Mouse (Mus musculus): Measurements from ENCODE around the gene Ybx2. TPM values are rescaled to one million over a fixed set of nuclear protein-coding genes. Genes with fewer than 3 reads are reported as not detected.
A peak's percentile ranks its signal among the peaks of the same experiment; 100 is the strongest.
"Not testable (repeated sequence)": the region's sequence is repeated elsewhere in the genome, so short reads cannot be mapped to it uniquely, and the experiment has no call there.

The Ybx2 gene
- polyA plus RNA-seq, 1 experiment, result 55.2 TPM

GRCm38 (mm10) chr11:69948066-69948762 lies 12.6 kb downstream of the Ybx2 start, which contains the start of gene Slc2a4:
TSS of gene Slc2a4 (minus strand) at chr11:69948188.
- peak within 1 kb of the TSS; percentile 64 for H3K4me3 ChIP-seq (ENCODE audit: low read depth, low read length)
- TF ChIP-seq CTCF (IDR thresholded peaks at IDR 0.05; ENCODE audit: low read depth, low read length) (no peak), POLR2A (IDR thresholded peaks at IDR 0.05; ENCODE audit: insufficient read depth, low read length) (no peak), EP300 (IDR thresholded peaks at IDR 0.05; ENCODE audit: insufficient read depth, low read depth, low read length) (no peak)
- no peak within 1 kb of the TSS for H3K27ac ChIP-seq (ENCODE audit: insufficient read depth, low read length)
- no peaks in the 10 kb centered on the region for H3K36me3 ChIP-seq (ENCODE audit: control insufficient read depth, insufficient read depth, low read length, poor library complexity, severe bottlenecking)
- H3K9me3 ChIP-seq (replicated peaks; ENCODE audit: control insufficient read depth, insufficient read depth, low read length, poor library complexity, severe bottlenecking), result no peaks in the 10 kb centered on the region
- H3K4me1 ChIP-seq (ENCODE audit: control insufficient read depth, insufficient read depth, low read length), result no peaks in the 10 kb centered on the region
- H3K9ac ChIP-seq (ENCODE audit: low read depth, poor library complexity, severe bottlenecking), result peak within 1 kb of the TSS; percentile 48
- H3K27me3 ChIP-seq (ENCODE audit: control insufficient read depth, insufficient read depth, low read length, poor library complexity, severe bottlenecking), result no peaks in the 10 kb centered on the region

GRCm38 (mm10) chr11:69948763-69949150 lies 13.2 kb downstream of the Ybx2 start:
- no peaks in the 10 kb centered on the region for H3K4me1 ChIP-seq (ENCODE audit: control insufficient read depth, insufficient read depth, low read length)
- H3K4me3 ChIP-seq (ENCODE audit: low read depth, low read length), result peak overlapping the region; percentile 64
- no peak overlapping the region for H3K27ac ChIP-seq (ENCODE audit: insufficient read depth, low read length)
- H3K36me3 ChIP-seq (ENCODE audit: control insufficient read depth, insufficient read depth, low read length, poor library complexity, severe bottlenecking), result no peaks in the 10 kb centered on the region
- H3K27me3 ChIP-seq (ENCODE audit: control insufficient read depth, insufficient read depth, low read length, poor library complexity, severe bottlenecking), result no peaks in the 10 kb centered on the region
- peak overlapping the region; percentile 5; the same call in 1 of the 2 replicates for H3K9ac ChIP-seq (ENCODE audit: low read depth, poor library complexity, severe bottlenecking)
- H3K9me3 ChIP-seq (replicated peaks; ENCODE audit: control insufficient read depth, insufficient read depth, low read length, poor library complexity, severe bottlenecking), result no peaks in the 10 kb centered on the region
- peak; percentile 91 for TF ChIP-seq CTCF (IDR thresholded peaks at IDR 0.05; ENCODE audit: low read depth, low read length)
- no peak for TF ChIP-seq EP300 (IDR thresholded peaks at IDR 0.05; ENCODE audit: insufficient read depth, low read depth, low read length)

DNA sequence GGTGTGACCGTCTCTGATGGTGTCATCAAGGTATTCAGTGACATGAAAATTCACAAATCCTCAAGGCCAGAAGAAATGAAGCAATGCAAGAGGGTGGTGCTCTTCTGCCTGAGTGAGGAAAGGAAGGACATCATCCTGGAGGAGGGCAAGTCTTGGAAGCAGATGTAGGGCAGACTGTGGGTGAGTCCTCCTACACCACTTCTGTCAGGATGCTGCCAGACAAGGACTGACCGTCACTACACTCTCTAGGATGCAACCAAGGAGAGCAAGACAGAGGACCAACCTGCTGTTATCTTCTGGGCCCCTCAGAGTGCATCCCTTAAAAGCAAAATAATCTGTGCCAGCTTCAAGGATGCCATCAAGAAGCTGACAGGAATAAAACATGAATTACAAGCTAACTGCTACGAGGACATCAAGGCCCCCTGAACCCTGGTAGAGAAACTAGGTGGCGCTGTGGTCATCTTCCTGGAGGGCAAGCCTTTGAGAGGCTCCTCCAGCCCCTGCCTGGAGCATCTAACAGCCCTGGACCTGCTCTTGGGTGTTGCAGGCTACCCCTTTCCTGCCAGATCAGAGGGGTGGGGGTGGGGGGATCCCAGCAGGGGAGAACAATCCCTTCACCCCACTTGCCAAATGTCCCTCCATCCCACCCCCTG lies 15.3 kb downstream of the Ybx2 start:
- H3K36me3 ChIP-seq (ENCODE audit: control insufficient read depth, insufficient read depth, low read length, poor library complexity, severe bottlenecking), result no peaks in the 10 kb centered on the region
- H3K9ac ChIP-seq (ENCODE audit: low read depth, poor library complexity, severe bottlenecking), result no peak overlapping the region
- no peaks in the 10 kb centered on the region for H3K27me3 ChIP-seq (ENCODE audit: control insufficient read depth, insufficient read depth, low read length, poor library complexity, severe bottlenecking)
- H3K4me3 ChIP-seq (ENCODE audit: low read depth, low read length), result no peak overlapping the region
- H3K9me3 ChIP-seq (replicated peaks; ENCODE audit: control insufficient read depth, insufficient read depth, low read length, poor library complexity, severe bottlenecking), result no peaks in the 10 kb centered on the region
- H3K4me1 ChIP-seq (ENCODE audit: control insufficient read depth, insufficient read depth, low read length), result no peaks in the 10 kb centered on the region
- TF ChIP-seq POLR2A (IDR thresholded peaks at IDR 0.05; ENCODE audit: insufficient read depth, low read length), result no peak
- peak; percentile 63 for TF ChIP-seq CTCF (IDR thresholded peaks at IDR 0.05; ENCODE audit: low read depth, low read length)
- no peak overlapping the region for H3K27ac ChIP-seq (ENCODE audit: insufficient read depth, low read length)

DNA sequence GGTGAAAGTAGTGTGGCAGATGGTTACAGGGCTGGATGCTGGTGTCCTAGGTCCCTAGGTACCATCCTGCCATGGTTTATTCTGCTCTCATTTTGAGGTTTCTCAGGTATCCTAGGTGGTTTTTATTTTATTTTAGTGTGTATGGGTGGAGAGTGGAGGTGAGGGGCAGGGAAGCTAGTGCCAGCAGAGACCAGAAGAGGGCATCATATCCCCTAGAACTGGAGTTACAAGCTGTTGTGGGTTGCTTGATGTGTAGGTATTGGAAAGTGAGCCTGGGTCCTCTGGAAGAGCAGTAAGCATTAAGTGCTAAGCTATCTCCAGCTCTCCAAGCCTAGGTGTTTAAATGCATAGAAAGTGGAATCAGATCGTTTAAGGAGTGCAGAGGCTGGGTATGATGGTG lies 16.7 kb downstream of the Ybx2 start:
- Histone ChIP-seq H3K4me1 (ENCODE audit: control insufficient read depth, insufficient read depth, low read length) (no peaks in the 10 kb centered on the region), H3K36me3 (ENCODE audit: control insufficient read depth, insufficient read depth, low read length, poor library complexity, severe bottlenecking) (no peaks in the 10 kb centered on the region), H3K4me3 (ENCODE audit: low read depth, low read length) (no peak overlapping the region), H3K9me3 (replicated peaks; ENCODE audit: control insufficient read depth, insufficient read depth, low read length, poor library complexity, severe bottlenecking) (no peaks in the 10 kb centered on the region), H3K27ac (ENCODE audit: insufficient read depth, low read length) (no peak overlapping the region), H3K27me3 (ENCODE audit: control insufficient read depth, insufficient read depth, low read length, poor library complexity, severe bottlenecking) (no peaks in the 10 kb centered on the region), H3K9ac (ENCODE audit: low read depth, poor library complexity, severe bottlenecking) (no peak overlapping the region)
- TF ChIP-seq POLR2A (IDR thresholded peaks at IDR 0.05; ENCODE audit: insufficient read depth, low read length) (no peak), CTCF (IDR thresholded peaks at IDR 0.05; ENCODE audit: low read depth, low read length) (peak; percentile 42)

DNA sequence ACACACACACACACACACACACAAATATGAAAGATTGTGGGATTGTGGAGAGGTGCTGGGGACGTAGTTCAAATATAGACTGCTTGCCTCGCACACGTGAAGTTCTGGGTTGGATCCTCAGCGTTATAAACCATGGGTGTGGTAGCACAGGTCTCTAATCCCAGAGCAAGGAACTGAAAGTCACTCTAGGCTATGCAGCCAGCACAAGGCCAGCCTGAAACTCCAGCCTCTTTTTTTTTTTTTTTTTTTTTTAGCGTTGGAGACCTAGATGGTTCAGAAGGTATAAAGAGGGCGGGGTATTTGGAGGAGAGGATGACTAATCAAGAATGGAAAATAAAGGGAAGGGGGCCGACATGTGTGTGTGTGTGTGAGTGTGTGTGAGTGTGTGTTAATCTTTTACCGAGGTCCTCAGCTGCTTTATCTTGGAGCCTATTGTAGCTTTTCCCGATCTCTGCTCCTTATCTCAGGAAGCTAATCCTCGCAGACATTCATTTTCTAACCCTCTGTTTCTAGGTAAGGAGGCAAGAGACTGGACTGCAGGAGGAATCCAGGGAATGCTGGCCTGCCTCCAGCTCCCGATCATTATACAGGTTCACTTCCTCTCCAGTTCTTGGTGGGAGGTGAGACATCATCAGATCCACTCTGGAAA lies 17.8 kb downstream of the Ybx2 start:
- Histone ChIP-seq H3K27ac (ENCODE audit: insufficient read depth, low read length) (no peak overlapping the region), H3K9ac (ENCODE audit: low read depth, poor library complexity, severe bottlenecking) (no peak overlapping the region), H3K27me3 (ENCODE audit: control insufficient read depth, insufficient read depth, low read length, poor library complexity, severe bottlenecking) (no peaks in the 10 kb centered on the region), H3K4me1 (ENCODE audit: control insufficient read depth, insufficient read depth, low read length) (no peaks in the 10 kb centered on the region), H3K36me3 (ENCODE audit: control insufficient read depth, insufficient read depth, low read length, poor library complexity, severe bottlenecking) (no peaks in the 10 kb centered on the region), H3K9me3 (replicated peaks; ENCODE audit: control insufficient read depth, insufficient read depth, low read length, poor library complexity, severe bottlenecking) (no peaks in the 10 kb centered on the region), H3K4me3 (ENCODE audit: low read depth, low read length) (no peak overlapping the region)
- TF ChIP-seq POLR2A (IDR thresholded peaks at IDR 0.05; ENCODE audit: insufficient read depth, low read length) (no peak), CTCF (IDR thresholded peaks at IDR 0.05; ENCODE audit: low read depth, low read length) (no peak), EP300 (IDR thresholded peaks at IDR 0.05; ENCODE audit: insufficient read depth, low read depth, low read length) (no peak)

- H3K36me3 ChIP-seq (ENCODE audit: control insufficient read depth, insufficient read depth, low read length, poor library complexity, severe bottlenecking); H3K4me1 ChIP-seq (ENCODE audit: control insufficient read depth, insufficient read depth, low read length); H3K27ac ChIP-seq (ENCODE audit: insufficient read depth, low read length); H3K9me3 ChIP-seq (replicated peaks; ENCODE audit: control insufficient read depth, insufficient read depth, low read length, poor library complexity, severe bottlenecking); H3K9ac ChIP-seq (ENCODE audit: low read depth, poor library complexity, severe bottlenecking); H3K4me3 ChIP-seq (ENCODE audit: low read depth, low read length); H3K27me3 ChIP-seq (ENCODE audit: control insufficient read depth, insufficient read depth, low read length, poor library complexity, severe bottlenecking): not testable (repeated sequence)
These were observed 20.0 kb downstream of the Ybx2 start for GRCm38 (mm10) chr11:69955618-69956017.

Data from ES-Bruce4 (cell line).